ENCODE assay signal across 21 mouse cellular contexts in genomic region chr3:88284815-88285564, GRCm38 (mm10). TPM values are rescaled to one million over a fixed set of nuclear protein-coding genes. Genes with fewer than 3 reads are reported as not detected.
"Had no signal": no experiment of that assay in that cellular context is flagged by ENCODE, and none has a peak within 500 bp of the region (broad histone marks: within the 10 kb centered on the region; RNA-seq: fewer than 3 reads in every experiment).

No protein-coding gene starts in this region.

RNA-seq across cellular contexts. Expression of gene Gm38392, which starts 2.0 kb away (rescaled TPM):
- total RNA-seq: liver, adult 2 months; megakaryocyte, adult 5-6 weeks; megakaryocyte-erythroid progenitor cell, adult 5-6 weeks; midbrain, postnatal 0 days; monocyte, adult 5-6 weeks had no signal
- polyA plus RNA-seq: liver, adult 2 months; liver, embryonic 13.5 days; liver, embryonic 14.5 days; liver, embryonic 16.5 days; lung, embryonic 14.5 days; macrophage; midbrain, embryonic 10.5 days; midbrain, embryonic 12.5 days; midbrain, embryonic 14.5 days; midbrain, embryonic 15.5 days; neural tube, embryonic 11.5 days had no signal

RNA-seq across cellular contexts. Expression of gene Tsacc, which starts 11.8 kb away (rescaled TPM):
- total RNA-seq: monocyte, adult 5-6 weeks had no signal

RNA-seq across cellular contexts. Expression of gene Rhbg, which starts 30.5 kb away (rescaled TPM):
- total RNA-seq: left cerebral cortex, postnatal 25 days; left cerebral cortex, postnatal 36 days; megakaryocyte progenitor cell, adult 5-6 weeks; megakaryocyte, adult 5-6 weeks; megakaryocyte-erythroid progenitor cell, adult 5-6 weeks; monocyte, adult 5-6 weeks had no signal
- polyA plus RNA-seq: lung, embryonic 14.5 days; macrophage; midbrain, embryonic 10.5 days; midbrain, embryonic 11.5 days; midbrain, embryonic 12.5 days; midbrain, embryonic 13.5 days; myocyte had no signal
